Mouse (Mus musculus): ENCODE data around the gene Fbxl19.
A peak's percentile ranks its signal among the peaks of the same experiment; 100 is the strongest.

Gene Fbxl19

DNA sequence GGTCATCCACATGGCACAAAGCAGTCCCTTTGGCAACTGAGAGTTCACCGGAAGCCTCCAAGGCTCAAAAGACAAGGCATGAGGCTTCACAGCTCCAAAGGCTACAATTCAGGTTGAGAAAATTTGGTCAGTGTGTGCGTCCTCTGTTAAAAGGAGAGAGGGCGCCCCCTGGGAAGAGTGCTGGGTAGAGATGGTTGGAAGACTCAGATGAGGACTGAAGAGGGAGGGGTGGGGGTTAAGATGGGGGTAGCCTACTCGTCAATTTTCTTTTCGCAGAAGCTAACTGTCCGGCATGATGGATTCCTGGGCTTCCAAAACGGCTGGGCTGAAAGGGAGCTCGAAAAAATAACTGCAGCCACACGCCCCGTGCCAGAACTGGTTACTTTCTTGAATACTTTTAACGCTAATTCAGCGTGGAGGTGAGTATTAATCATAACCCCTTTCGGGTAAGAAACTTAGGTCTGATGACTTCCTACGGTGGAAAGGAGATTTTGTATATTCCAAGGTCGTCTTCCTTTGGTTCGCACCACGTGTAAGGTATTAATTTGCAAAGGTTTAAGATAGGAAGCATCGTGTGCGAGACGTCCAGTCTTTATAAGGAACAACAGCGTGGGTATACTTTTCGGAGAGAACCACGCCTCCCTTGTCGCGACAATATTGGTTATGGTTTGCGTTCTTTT is at the start of gene Fbxl19:
Fbxl19 (plus strand) TSS at position 178 of the 680 bp plus-strand sequence.
- peak; percentile 60 for DNase-seq (ENCODE audit: extremely low read depth, low read depth)

- DNase-seq (ENCODE audit: extremely low read depth, low read depth) = no peak
Measured at GRCm38 (mm10) chr7:127698986-127699385, 45.4 kb upstream of the Fbxl19 start.

- DNase-seq (ENCODE audit: extremely low read depth, low read depth) = no peak
Measured at GRCm38 (mm10) chr7:127700712-127701331, 43.5 kb upstream of the Fbxl19 start.

DNA sequence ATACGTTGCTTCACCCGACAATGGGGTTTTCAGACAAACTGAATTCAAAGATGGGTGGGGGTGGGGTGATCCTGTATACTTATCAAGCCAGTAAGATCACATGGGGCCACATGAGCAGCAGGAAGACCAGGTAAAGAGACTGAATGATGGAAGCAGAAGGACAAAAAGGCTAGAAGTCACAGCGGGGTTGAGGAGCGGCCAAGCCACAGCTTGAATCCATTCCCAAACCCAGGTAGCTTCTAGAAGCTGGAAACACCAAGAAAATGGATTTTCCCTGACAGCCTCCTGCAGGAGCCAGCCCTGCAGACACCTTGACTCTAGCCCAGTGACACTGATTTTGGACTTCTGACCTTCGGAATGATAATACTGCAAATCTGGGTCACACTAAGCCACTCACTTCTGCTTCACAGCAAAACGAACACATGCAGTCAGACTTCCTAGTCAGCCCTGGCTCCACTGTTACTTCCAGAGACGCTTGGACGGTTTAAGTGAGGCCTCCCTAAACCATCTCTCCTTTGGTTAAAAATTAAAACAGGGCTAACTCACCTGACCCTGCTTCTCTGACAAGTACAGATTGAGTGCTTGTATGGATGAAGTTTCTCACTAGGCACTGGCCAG is 40.7 kb upstream of the Fbxl19 start:
- DNase-seq (ENCODE audit: extremely low read depth, low read depth) = no peak

DNA sequence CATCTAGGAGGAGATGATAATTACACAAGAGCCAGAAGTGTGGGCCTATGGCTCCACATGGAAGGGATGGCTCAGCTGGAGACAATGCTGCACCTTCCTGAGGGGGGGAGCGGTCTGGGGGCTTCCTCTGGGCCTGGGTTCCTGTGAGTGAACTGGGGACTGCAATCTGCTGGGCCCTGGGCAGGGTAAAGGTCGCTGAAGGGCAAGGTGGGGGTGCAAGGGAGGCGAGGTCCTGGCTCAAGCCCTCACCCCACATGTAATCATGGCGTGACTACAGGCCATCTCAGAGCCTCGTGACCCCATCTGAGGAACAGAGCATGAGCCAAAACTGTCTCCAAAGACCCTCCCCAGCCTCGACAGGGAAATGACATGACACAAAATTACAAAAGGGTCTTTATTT is 39.7 kb upstream of the Fbxl19 start:
- DNase-seq (ENCODE audit: extremely low read depth, low read depth) = no peak

DNA sequence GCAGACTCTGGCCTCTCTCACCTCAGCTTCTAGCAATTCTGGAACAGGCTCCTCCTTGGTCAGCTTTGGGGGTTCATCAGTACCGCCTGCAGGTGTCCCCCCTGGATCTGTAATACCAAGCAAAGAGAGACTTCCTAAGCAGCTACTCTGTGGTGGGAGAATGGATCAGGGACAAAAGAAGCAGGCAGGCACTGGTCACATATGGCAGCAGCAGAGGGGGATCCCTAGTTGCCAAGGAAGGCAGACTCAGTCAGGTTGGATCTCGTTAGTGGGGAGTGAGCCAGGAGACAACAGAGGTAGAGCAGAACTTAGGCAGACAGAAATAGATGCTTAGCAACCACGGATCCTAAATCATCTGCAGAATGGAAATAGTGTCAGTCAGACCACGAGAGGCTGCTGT is 38.6 kb upstream of the Fbxl19 start:
- DNase-seq (ENCODE audit: extremely low read depth, low read depth) = no peak

GRCm38 (mm10) chr7:127707045-127707956 is 37.0 kb upstream of the Fbxl19 start:
- no peak for DNase-seq (ENCODE audit: extremely low read depth, low read depth)

DNA sequence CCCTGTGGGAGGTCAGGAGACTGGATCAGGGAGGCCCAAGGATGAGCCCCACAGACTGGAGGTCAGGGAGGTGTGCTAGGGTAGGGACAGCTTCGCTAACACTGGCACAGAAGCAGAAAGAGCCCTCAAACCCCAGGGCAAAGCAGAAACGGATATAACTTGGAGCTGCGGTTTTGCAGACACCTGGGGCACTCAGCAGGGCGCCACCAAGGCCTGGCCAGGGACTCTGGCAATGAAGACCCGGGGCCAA is 36.5 kb upstream of the Fbxl19 start:
- DNase-seq (ENCODE audit: extremely low read depth, low read depth) = no peak

DNA sequence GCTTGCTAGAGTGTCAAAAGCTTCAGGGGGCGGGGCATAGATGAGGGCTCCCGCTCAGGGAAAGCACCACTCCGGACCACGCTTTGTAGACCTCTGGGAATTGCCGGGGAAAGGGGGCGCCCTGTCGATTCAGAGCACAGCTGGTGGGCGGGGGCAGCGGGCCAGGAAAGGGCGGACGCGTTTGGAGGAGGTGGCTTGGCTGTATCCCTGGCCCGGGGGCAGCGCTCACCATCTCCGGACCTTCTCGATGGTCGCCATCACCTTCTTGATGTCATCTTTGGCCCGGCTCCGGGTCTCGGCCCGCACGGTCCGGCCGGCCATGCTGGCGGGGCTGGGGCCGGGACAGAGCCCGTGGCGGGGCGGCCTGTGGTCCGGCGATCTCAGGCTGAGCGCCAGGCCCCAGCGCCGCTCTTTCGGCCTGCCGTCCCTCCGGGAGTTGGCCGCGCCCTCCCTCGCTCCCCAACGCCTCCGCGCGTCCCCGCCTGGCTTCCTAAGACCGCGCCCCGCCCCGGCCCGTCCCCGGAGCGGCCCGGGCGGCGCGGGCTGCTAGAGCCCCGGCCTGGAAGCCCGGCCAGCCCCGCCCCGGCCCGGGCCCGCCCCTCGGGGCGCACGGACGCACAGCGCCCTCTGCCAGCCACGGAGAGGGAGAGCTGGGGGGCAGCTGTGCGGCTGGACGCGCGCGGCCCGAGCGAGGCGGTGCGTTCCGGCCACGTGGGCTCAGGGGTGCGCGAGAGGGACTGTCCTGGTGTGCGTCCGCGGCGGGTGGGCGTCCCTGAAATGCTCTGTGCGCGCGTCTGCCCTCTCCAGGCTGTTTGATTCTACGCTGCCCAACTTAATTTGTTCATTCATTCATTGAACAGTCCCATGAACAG is 35.9 kb upstream of the Fbxl19 start, which contains the start of gene Bcl7c:
Bcl7c (minus strand) TSS at position 727 of the 872 bp plus-strand sequence.
- peak; percentile 82 for DNase-seq (ENCODE audit: extremely low read depth, low read depth)

DNA sequence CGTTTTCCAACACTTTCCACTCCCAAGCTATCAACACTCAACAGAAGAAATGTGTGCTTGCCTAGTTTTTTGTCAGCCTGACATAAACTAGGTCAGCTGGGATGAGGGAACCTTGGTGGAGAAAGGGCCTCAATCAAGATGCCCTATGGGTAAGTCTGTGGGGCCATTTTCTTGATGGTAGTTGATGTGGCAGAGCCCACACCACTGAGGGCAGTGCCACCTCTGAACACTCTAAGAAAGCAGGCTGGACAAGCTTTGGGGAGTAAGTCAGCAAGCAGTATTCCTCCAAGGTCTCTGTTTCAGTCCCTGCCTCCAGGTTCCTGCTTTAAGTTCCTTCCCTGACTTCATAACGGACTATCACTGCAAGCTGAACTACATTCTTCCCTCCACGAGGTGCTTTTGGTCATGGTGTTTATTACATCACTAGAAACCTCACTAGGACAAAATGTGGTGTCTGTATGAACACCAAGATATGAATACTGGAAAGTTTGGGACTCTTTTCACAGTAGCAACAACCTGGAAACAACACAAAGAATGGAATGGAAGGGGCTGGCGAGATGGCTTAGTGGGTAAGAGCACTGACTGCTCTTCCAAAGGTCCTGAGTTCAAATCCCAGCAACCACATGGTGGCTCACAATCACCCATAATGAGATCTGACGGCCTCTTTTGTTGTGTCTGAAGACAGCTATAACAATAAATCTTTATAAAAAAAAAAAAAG is 34.9 kb upstream of the Fbxl19 start:
- DNase-seq (ENCODE audit: extremely low read depth, low read depth) = no peak

GRCm38 (mm10) chr7:127711031-127711430 is 33.3 kb upstream of the Fbxl19 start:
- DNase-seq (ENCODE audit: extremely low read depth, low read depth) = no peak

DNA sequence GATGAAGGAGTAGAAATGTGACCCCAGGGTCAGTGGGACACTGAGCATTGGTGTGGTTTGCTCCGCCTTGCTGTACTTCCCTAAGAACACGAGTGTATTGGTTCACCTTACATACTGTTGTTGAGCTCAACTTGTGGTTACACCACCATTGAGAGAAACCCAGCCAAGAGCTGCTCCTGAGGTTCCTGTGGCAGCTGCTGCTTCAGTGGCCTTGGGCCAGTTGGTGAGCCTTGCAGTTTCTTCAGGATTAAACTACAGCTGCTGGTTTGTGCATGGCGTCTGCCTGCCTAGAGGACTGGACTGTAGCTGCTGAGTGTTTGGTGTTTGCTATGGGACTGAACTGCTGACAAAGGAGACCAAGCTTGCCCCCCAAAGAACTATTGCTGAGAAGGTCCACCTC is 32.9 kb upstream of the Fbxl19 start:
- no peak for DNase-seq (ENCODE audit: extremely low read depth, low read depth)

- peak; percentile 69 for DNase-seq (ENCODE audit: extremely low read depth, low read depth)
Measured at GRCm38 (mm10) chr7:127712461-127713385, 31.6 kb upstream of the Fbxl19 start, which contains the start of gene Ctf1. Ctf1 (plus strand) TSS chr7:127712736.

DNA sequence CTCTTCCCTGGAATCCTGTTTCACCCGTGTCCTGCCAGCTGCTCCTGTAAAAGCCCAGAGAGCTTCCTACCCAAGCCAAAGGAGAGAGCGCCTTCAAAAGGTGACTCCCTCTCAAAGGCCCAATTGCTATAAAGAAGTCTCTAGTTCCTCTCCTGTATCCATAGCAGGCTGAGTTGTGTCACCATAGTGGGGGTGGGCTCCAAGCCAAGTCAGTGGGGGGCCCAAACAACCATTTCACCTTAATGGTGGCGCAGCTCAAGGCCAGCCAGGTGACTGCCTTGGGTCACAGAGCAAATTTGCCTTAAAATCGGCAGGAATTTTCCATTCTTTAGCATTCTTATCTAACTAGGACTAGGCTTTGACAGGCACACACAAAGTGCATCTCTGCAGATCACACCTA is 29.5 kb upstream of the Fbxl19 start:
- DNase-seq (ENCODE audit: extremely low read depth, low read depth) = no peak

GRCm38 (mm10) chr7:127716992-127717391 is 27.4 kb upstream of the Fbxl19 start:
- DNase-seq (ENCODE audit: extremely low read depth, low read depth) = no peak

DNA sequence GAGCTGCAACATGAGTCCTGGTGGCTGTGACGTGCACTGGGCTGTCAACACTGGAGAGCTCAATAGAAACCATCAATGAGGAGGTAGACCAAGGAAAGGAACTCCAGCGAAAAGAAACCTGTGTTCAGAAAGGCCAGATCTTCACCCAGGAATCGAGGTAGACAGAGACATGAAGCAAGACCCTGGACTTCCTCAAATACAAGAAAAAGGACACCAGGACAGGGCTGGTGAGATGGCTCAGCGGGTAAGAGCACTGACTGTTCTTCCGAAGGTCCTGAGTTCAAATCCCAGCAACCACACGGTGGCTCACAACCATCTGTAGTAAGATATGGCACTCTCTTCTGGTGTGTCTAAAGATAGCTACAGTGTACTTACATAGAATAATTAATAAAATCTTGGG is 26.0 kb upstream of the Fbxl19 start:
- DNase-seq (ENCODE audit: extremely low read depth, low read depth) = no peak

- no peak for DNase-seq (ENCODE audit: extremely low read depth, low read depth)
Measured at GRCm38 (mm10) chr7:127719258-127719657, 25.1 kb upstream of the Fbxl19 start.

- no peak for DNase-seq (ENCODE audit: extremely low read depth, low read depth)
Measured at GRCm38 (mm10) chr7:127725490-127725889, 18.9 kb upstream of the Fbxl19 start.

DNA sequence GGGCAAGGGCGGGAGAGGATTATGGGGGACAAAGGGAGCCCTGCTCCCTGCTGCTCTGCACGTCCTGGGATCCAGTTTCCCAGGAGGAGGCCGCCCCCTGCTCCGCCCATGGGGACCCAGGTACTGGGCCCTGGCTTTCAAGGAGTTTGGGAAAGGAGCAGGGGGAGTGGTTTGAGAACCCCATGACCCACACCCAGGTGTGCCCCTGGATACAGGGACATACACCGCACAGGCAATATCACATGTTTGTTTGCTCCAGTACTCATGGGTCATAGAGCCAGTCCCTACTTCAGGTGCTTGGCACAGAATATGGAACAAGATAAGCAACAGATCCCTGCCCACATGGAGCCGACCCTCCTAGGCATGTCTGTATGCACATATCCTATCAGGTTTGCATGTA is 18.4 kb upstream of the Fbxl19 start:
- DNase-seq (ENCODE audit: extremely low read depth, low read depth) = no peak

All from MEL-GATA-1-ER (cell line).